Mouse (Mus musculus) urinary bladder, postnatal 25 days (tissue): ENCODE data around the gene Tmem270.

ENCODE experiments used
- DNase-seq: peaks from one replicate; pipeline ENCODE4 v3.0.0; 2022; ENCODE audit warnings: low spot score

Gene Tmem270

DNA sequence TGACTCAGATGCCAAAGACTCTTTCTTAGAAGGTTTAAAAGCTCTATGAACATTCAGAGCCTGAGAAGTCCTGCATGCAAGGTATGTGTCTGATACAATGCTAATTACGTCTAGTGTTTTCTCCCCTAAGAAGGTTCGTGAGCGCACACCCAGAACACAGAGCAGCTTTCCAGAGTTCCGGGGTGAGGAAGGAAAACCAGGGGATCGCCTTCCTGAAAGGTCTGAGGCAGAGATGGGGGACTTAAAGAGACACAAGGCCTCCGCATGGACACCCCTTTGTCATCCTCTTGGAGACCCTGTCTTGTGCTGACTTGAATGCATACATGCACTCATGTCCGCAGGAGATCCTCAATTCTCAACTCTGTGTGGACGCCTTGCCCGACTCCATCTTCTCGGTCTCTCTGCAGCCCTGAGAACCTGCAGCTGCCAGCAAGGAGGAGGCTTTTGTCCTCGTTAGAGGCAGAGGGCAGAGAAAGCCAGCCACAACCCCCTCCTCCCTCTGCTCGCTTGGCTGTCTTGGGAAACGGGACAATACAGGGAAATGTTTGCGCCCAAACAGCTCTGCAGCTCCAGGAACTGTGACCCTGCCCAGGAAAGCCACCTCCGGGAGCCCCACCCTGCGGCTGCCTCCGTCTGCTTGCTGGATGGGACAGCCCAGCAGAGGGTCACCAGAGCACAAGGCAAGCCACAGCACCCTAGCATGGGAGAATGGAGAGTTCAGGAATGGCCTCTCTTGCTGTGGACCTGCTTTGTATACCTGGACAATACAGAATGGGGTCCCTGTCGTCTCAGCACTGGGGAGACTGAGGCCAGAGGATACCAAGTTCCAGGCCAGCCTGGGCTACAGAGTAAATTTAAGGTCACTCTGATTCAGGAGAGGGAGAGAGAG lies 18.8 kb downstream of the Tmem270 start:
- no peak for DNase-seq

DNA sequence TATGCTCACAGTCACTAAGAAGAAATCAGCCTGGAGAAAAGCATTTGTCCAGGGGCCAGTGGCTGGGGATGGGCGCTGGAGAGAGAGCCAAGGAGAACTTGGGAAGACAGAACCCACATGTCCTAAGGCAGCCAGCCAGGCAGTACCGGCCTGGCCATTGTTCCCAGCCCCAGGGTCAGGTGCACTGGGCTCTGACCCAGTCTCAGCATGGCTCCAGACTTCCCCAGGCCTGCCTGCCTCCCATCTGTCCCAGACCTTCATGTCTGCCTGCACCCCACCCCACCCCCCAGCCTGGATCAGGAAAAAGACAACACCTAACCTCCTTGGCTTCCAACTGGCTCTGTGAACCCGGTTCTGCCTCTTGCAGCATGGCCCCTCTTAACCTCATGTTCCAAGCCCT lies 23.5 kb downstream of the Tmem270 start:
- DNase-seq = no peak

DNA sequence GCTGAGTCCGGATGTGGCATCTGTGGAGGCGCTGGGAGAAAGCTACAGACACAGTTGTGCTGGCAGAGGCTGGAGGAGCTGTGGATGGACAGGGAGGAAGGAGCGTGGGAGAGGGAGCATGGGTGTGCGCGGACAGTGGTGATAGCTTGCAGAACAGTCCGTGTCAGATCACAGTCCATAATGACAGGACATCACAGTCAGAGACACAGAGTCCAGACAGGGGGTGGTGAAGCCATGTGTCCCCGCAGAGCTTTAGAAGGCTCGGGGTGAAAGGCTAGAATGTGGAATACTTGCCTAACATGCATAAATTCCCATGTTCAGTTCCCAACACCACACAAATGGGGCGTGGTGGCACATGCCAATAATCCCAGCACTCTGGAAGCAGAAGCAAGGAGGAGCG lies 29.7 kb downstream of the Tmem270 start:
- no peak for DNase-seq

DNA sequence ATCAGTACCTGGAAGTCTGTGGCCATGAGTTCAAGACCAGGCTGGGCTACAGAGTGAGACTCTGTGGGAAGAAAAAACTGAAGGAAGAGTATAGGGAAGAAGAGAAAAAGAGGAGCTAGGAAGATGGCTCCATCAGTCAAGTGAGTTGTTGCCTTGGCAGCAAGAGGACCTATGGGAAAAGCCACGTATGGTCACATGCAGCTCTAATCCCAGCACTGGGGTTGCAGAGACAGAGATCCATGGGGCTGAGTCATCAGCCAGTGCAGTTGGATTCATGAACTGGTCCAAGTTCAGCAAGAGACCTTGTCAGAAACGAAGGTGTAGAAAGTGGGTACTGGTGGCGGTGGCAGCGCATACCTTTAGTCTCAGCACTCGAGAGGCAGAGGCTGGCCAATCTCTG lies 31.3 kb downstream of the Tmem270 start:
- DNase-seq = no peak

DNA sequence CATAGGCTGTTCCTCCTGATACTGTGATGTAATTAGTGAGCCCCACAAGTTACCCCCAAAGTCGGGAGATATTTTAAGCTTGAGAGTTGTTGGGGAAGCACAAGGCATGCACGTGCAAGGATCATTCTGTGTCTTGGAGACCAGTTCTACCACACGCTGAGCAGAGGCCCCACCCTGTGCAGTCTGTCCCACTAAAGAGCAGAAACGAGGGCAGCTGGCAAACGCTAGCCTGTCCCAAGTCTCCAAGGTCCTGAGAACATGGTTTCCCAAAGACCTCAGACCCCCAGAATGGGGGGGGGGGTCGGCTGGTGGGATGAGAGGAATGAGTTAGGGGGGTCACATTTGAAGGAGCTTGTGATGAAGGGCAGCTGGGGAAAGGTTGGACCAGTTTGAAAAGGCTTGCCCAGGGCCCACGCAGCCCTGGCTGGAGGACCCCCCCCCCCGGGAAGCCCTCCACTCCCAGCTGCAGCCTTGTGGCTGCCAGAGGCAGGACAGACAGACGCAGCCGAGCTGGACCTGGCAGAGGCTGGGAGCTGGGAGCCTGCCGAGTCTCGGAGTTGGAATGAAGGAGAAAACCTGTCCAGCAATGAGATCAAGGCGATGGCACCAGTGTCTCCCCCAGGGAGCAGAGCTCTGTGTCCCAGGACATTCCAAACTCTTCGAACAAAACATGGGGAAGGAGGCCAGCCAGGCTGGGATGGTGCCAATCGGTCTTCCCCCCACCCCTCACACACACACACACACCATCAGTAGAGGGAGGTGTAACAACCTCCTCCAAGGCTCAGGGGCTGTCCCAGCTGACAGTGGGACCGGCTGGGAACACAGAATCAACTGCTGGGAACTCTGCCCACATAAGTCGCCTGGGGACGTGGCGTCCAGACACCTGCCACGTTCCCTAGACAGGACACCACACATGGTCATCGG lies 32.3 kb downstream of the Tmem270 start:
- peak; percentile 46 for DNase-seq

DNA sequence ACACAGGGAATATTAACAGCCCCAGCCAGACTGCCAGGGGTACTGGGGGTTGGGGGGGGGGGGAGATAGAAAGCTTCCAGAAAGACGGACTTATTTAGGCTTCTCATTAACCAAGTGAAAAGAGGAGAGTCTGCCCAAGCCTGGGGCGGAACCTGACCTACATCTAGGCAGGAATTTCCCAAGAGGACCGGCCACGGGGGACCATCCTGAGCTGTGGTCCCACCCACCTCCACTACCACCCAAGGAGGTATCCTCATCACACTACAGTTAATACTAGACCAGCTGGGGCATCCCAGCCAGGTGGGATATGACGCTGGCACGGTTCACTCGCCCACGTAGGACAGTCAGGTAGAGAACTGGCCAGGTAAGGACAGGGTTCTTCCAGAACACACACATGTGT lies 33.5 kb downstream of the Tmem270 start:
- DNase-seq = no peak

DNA sequence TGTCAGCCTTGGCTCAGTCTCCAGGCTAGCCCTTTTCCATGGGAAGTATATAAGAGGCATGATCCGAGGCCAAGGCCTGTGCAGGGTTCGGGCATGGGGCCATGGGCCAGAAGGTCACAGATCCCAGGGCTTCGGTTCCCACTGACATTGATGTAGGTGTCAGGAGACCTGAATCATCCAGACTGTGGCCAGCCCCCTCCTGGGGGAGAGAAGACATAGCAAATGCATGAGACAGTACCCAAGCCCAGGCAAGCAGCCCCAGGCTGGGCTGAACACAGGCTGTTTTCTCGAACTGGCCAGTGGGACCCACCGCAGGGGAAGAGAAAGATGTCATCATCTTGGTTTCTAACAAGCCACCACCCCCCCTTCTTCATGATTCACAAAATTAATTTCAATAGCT lies 33.9 kb downstream of the Tmem270 start:
- DNase-seq = no peak

DNA sequence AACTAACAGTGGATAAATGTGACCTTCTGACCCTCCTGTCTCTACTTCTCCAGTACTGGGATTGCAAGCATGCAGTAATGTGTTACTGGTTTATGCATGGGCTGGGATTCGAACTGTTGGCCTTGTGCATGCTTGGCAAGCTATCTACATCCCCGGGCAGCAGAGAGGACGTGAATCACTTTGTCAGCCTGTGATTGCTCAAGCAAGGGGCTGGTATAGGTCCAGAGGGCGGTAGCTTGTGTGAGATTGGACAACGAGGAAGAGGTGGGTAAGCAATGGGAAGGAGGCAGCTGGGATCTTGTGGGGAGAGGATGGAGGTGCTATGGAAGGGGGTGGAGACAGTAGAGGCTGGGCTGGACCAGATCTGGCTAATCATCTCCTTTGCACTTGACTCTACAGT lies 38.0 kb downstream of the Tmem270 start:
- no peak for DNase-seq

DNA sequence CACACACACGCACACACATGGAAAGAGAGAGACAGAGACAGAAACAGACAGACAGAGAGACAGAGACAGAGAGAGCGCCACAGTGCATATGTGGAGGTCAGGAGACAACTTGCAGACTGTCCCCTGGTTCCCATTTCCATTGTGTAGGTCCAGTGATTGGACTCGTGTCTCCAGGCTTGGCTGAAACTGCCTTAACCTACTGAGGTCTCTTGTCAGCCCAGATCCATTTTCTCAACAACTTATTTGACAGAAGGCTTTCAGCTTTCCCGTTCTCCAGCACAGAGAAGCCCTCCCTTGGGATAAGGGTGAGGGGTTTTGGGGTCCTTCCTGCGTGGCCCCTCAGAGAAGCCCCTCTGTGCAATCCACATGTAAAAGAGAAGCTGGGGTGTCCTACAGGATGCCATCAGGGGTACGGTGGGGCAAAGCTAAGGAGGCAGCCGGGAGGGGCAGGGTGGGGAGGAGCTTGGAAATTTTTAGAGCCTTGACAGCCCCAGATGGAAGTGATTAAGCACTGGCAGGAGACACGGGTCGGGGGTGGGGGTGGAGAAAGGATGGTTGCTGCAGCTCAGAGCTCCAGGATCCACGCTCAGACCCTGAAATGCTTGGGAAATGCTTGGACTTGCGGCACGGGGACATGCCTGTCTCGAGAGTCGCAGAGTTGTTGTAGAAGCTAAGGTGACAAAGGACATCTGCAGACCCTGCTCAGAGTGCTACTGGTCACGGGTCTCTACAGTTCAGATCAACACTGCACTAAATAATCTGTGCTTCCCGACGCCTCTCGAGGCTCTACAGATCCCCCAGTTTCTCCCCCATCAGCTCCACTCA lies 39.0 kb downstream of the Tmem270 start:
- DNase-seq = no peak

DNA sequence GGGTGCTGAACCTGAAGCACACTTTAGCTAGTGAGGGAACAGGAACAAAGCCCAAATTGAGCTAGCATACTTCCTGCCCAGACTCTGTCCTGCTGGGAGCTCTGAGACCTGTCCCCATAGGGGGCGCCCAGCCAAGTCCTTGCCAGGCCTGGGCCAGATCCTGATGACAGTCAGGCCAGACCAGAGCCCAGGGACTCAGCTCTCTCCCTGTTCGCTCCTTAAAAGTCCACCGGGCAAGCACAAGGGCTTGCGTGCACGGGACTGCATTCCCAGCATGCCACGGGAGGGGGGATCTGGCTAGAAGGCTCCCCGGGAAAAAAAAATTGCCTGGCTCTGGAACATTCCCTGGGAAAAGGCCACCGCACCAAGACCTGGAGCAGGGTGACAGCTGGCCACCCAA lies 41.4 kb downstream of the Tmem270 start:
- DNase-seq = peak; percentile 33

DNA sequence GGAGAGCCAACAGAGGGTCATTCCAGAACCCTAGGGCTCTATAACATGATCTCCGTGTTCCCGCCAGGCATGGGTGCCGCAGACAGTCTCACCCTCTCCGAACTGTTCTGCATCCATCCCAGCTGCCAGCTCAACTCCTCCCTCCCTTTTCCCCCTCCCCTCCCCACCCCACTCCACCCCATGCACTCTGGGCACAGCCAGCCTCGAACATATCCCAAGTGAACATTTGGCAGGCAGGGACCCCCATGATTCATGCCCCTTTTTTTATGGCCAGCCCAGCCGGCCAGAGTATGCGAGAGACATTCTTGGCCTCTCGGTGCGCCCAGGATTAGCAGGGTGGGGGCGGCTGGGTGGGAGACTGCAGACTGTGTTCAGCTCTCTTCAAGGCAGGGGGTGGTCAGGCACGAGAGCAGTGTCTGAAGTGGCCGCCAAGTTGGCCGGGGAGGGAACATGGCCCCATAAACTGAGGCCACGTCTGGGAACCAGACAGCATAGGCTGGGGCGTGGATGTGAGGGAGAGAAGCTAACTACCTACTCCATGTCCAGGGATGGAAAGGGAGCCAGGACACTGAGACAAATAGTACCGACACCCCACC lies 44.5 kb downstream of the Tmem270 start:
- peak; percentile 21 for DNase-seq

DNA sequence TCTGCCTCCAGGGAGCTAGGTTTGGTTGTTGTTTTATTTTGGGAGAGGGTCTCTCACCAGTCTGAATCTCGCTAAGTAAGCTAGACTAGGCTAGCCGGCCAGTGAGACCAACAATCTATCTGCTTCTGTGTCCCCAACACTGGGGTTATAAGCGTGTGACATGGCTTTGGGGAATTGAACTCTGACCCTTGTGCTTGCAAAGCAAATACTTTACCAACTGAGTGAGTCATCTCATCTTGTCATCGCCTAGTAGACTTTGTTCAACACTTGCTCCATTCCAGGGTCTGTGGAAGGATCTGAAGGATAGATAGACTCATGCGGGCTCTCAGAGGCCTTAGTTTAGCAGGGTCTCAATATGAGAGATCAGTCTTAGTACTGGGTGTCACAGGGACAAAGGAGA lies 47.3 kb downstream of the Tmem270 start:
- DNase-seq = no peak

DNA sequence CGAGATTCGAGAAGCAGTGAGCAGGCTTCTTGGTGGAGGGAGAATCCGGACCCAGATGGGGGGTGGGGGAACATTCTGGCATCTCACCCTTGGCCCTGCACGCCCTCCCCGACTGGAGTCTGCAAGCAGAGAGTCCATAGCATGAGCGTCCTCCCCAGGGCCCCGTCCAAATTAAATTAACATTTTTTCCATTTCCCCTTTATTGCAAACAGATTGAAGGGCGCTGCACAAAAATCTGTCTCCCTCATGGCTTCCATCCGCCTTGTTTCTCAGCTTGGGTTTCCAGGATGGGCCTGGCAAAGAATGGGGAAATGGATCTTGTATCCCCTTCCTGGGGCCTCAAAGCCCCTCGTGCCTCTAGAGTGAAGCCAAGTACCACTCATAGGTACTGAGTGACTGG lies 48.2 kb downstream of the Tmem270 start:
- DNase-seq = no peak

DNA sequence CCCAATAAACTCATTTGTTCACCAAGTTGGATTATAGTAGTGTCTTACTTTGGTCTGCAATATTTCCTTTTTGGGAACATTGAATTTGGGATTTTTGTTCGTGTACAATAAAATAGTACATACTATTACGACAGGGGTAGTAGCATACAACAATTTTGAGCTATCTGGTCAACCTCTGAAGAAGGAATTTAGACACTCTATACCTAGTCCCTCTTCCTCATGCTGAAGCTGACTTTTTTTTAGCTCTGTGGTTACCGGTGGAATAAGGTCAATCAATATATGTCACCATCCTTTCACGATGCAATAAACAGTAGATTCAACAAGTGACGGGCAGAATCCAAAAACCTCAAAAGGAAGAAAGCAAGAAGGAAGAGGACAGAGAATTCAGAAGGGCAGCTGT lies 53.7 kb downstream of the Tmem270 start:
- no peak for DNase-seq
